ENCODE assay signal across 7 mouse cellular contexts in the genomic region with DNA sequence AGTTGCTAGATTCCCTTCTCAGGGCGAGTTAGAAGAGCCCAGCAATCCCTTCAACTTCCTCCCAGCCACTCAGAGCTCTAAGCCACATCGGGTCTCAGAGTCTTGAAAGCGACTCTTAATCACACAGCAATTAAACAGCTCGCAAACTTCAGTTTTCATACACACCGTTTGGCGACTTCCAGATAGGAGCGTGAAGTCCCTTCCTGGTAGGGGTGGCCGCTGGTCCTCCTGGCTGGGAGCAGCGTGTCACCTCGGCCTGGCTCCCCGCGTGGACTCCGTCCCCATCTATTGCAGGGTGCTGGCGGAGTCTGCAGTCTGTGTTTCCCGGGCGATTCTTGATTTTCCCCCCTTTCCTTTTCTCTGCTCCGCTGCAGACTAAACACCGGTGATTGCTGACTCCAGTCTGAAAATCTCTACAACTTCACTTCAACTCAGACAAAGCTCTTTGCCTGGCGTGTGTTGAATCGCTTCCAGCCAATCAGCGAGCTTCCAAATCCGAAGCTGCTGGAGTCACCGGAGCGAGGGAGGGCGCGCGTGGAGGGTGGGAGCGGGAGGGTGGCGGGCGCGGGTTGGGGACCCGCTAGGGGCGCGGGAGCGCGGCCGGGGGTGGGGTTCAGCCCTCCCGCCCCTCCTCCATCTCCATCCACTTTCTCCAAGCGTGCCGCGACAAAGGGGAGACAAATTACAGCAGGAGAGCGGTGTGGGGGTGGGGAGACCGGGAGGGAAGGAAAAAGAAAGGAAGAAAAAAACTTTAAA. TPM values are rescaled to one million over a fixed set of nuclear protein-coding genes. Genes with fewer than 3 reads are reported as not detected.
DNase-seq lines count a peak whose midpoint lies in the region; ATAC-seq lines count a peak whose summit lies in the region.

Pcdh18 (minus strand) TSS at position 456 of the 756 bp plus-strand sequence.

- H3K4me2 ChIP-seq in intestine, embryonic 15.5 days (replicated peaks) = peak within 1 kb of the TSS; percentile 75
- peak within 1 kb of the TSS; percentile 77 for H3K4me2 ChIP-seq in limb, embryonic 12.5 days
- H3K4me2 ChIP-seq in midbrain, embryonic 16.5 days (ENCODE audit: low read length) = peak within 1 kb of the TSS; percentile 65

- peak; percentile 95 for ATAC-seq in intestine, embryonic 15.5 days
- peak; percentile 95 for ATAC-seq in limb, embryonic 12.5 days (ENCODE audit: insufficient number of reproducible peaks, insufficient read depth, low FRiP score, low TSS enrichment, low read depth)
- ATAC-seq in midbrain, embryonic 16.5 days = peak; percentile 83

- peak within 1 kb of the TSS; percentile 69 for H3K9ac ChIP-seq in intestine, embryonic 15.5 days
- H3K9ac ChIP-seq in limb, embryonic 12.5 days (replicated peaks) = peak within 1 kb of the TSS; percentile 95
- peak within 1 kb of the TSS; percentile 68 for H3K9ac ChIP-seq in midbrain, embryonic 16.5 days (ENCODE audit: low read depth, low read length)

- no peaks in the 10 kb centered on the region for H3K4me1 ChIP-seq in intestine, embryonic 15.5 days (replicated peaks)
- H3K4me1 ChIP-seq in limb, embryonic 12.5 days (replicated peaks) = peaks cover 30% of the 10 kb centered on the region
- peaks cover 18% of the 10 kb centered on the region for H3K4me1 ChIP-seq in midbrain, embryonic 16.5 days (ENCODE audit: control insufficient read depth, insufficient read depth, low read length)

- H3K4me3 ChIP-seq in intestine, embryonic 15.5 days (replicated peaks) = peak within 1 kb of the TSS; percentile 61
- peak within 1 kb of the TSS; percentile 72 for H3K4me3 ChIP-seq in limb, embryonic 12.5 days (replicated peaks)
- H3K4me3 ChIP-seq in midbrain, embryonic 16.5 days (ENCODE audit: low read depth, low read length) = peak within 1 kb of the TSS; percentile 48

- under 1% methylated on average over 43 of the region's 43 CpGs for WGBS in intestine, embryonic 15.5 days
- WGBS in limb, embryonic 12.5 days = under 1% methylated on average over 43 of the region's 43 CpGs
- under 1% methylated on average over 41 of the region's 43 CpGs for WGBS in midbrain, embryonic 16.5 days

- no peaks in the 10 kb centered on the region for H3K27me3 ChIP-seq in intestine, embryonic 15.5 days (replicated peaks)
- no peaks in the 10 kb centered on the region for H3K27me3 ChIP-seq in limb, embryonic 12.5 days
- no peaks in the 10 kb centered on the region for H3K27me3 ChIP-seq in midbrain, embryonic 16.5 days (ENCODE audit: control insufficient read depth, insufficient read depth, low read depth, low read length)

- DNase-seq in adrenal gland, postnatal 14 days = peak; percentile 88
- peak; percentile 94 for DNase-seq in embryo, embryonic 10.5 days (ENCODE audit: low spot score)
- DNase-seq in gastrocnemius, postnatal 25 days = peak; percentile 85
- DNase-seq in testis, postnatal 10 days (ENCODE audit: low spot score) = peak; percentile 85

- no peaks in the 10 kb centered on the region for H3K36me3 ChIP-seq in intestine, embryonic 15.5 days
- peaks cover 33% of the 10 kb centered on the region for H3K36me3 ChIP-seq in limb, embryonic 12.5 days
- no peaks in the 10 kb centered on the region for H3K36me3 ChIP-seq in midbrain, embryonic 16.5 days (ENCODE audit: control insufficient read depth, insufficient read depth, low read length)

- no peaks in the 10 kb centered on the region for H3K9me3 ChIP-seq in intestine, embryonic 15.5 days
- H3K9me3 ChIP-seq in limb, embryonic 12.5 days = no peaks in the 10 kb centered on the region
- no peaks in the 10 kb centered on the region for H3K9me3 ChIP-seq in midbrain, embryonic 16.5 days (replicated peaks; ENCODE audit: control insufficient read depth, low read length, poor library complexity, severe bottlenecking)

- H3K27ac ChIP-seq in intestine, embryonic 15.5 days = peak within 1 kb of the TSS; percentile 95
- H3K27ac ChIP-seq in limb, embryonic 12.5 days = peak within 1 kb of the TSS; percentile 100
- peak within 1 kb of the TSS; percentile 84 for H3K27ac ChIP-seq in midbrain, embryonic 16.5 days (ENCODE audit: low read length)

RNA-seq across cellular contexts. Expression of gene Pcdh18, which starts in this region (rescaled TPM):
- 10.5 and 10.6 TPM in 2 replicates for total RNA-seq in adrenal gland, postnatal 14 days (2021)
- 1 to 10 TPM; 3.3 to 3.4 TPM for total RNA-seq in gastrocnemius, postnatal 25 days (2021)
- 39.9 and 45.5 TPM in 2 replicates for polyA plus RNA-seq in intestine, embryonic 15.5 days (2015; fragmentation: Nextera tagmentation; extraction: Ambion mirVana)
- 187 TPM in 2 replicates for polyA plus RNA-seq in limb, embryonic 12.5 days (2016; fragmentation: Nextera tagmentation; extraction: Ambion mirVana)
- polyA plus RNA-seq in midbrain, embryonic 16.5 days (2015; fragmentation: Nextera tagmentation; extraction: Ambion mirVana) = 39.3 and 43.7 TPM in 2 replicates

Comparison
In these comparisons a context has a peak if more than half of its experiments do, and no peak if none do; other contexts are left out.
1. Peak in every context shown above with its lines: DNase-seq, ATAC-seq, H3K4me3 ChIP-seq and H3K27ac ChIP-seq.